Mouse (Mus musculus) large intestine, adult 2 months (tissue): ENCODE results near the gene Entpd7. TPM values are rescaled to one million over a fixed set of nuclear protein-coding genes. Genes with fewer than 3 reads are reported as not detected.

Source experiments
- DNase-seq: peaks from one replicate; pipeline ENCODE4 v3.0.0-alpha.2; 2012; ENCODE audit warnings: low read depth, low spot score
- WGBS: fragments of 180-500 bp; shearing (Covaris S2); methylation state at CpG from one replicate; pipeline ENCODE4 v1.1.7; 2018; 5-methylcytosine and 5-hydroxymethylcytosine counted together
- polyA plus RNA-seq: library from polyadenylated mRNA; depleted of rRNA; stranded (reverse); fragments of >200 nt; gene quantifications from 2 replicates; pipeline ENCODE4 v1.2.3, GENCODE M21; 2012; rRNA removed

Gene Entpd7
- polyA plus RNA-seq, 1 experiment: 9.6 TPM

GRCm38 (mm10) chr19:43761543-43762256 is 72.2 kb downstream of the Entpd7 start:
- no peak for DNase-seq

- 80% methylated on average over 2 of the region's 2 CpGs for WGBS
- DNase-seq: no peak
Observed at GRCm38 (mm10) chr19:43762410-43762809, 72.9 kb downstream of the Entpd7 start.

- 90% methylated on average over 5 of the region's 5 CpGs for WGBS
- DNase-seq: no peak
Observed at GRCm38 (mm10) chr19:43766451-43766850, 77.0 kb downstream of the Entpd7 start.

DNA sequence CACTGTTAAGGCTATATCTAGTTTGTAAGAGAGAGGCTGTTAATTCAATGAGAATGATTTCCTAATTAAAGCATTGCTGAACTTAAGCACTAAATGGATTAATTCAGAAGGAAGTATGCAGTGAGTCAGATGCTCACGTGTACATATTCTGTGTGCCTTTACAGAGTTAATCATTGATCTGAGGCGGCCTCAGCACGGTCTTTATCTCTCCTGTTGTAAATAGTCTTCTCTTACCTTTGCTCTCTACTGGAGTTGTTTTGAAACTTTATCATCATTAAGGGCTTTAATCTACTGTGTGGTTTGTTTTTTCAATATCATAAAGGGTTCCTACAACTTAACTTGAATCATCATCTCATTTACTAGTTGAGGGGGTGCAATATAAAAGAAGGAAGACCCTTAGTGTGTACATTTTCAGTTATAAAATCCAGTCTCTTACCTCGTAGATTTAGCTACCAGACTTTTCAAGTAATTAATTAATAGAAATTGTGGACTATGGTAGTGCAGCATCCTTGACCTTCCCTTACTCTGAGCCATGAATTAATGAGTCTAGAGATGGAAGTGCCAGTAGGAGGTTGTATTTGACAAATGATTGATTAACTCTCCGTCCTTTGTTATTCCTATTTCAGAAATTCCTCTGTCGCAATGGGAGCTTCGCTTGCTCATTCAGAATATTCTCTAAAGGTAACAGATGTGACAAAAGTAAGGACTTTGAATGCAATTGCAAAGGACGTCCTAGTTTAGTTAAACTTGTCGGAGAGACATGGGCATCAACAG is 78.3 kb downstream of the Entpd7 start:
- DNase-seq: no peak
- WGBS: 39% methylated on average over 9 of the region's 9 CpGs

GRCm38 (mm10) chr19:43769366-43769960 is 80.0 kb downstream of the Entpd7 start:
- DNase-seq: no peak
- 46% methylated on average over 5 of the region's 5 CpGs for WGBS

- WGBS: 33% methylated on average over 4 of the region's 4 CpGs
- DNase-seq: no peak
Observed at GRCm38 (mm10) chr19:43770584-43770983, 81.1 kb downstream of the Entpd7 start.

GRCm38 (mm10) chr19:43771499-43771969 is 82.1 kb downstream of the Entpd7 start:
- DNase-seq: no peak
- WGBS: 83% methylated on average over 5 of the region's 5 CpGs

- 81% methylated on average over 6 of the region's 6 CpGs for WGBS
- DNase-seq: no peak
Observed at GRCm38 (mm10) chr19:43772311-43772710, 82.8 kb downstream of the Entpd7 start.

GRCm38 (mm10) chr19:43775433-43775832 is 86.0 kb downstream of the Entpd7 start:
- DNase-seq: no peak
- 60% methylated on average over 10 of the region's 10 CpGs for WGBS

GRCm38 (mm10) chr19:43776561-43776960 is 87.1 kb downstream of the Entpd7 start:
- WGBS: 26% methylated on average over 4 of the region's 4 CpGs
- no peak for DNase-seq

DNA sequence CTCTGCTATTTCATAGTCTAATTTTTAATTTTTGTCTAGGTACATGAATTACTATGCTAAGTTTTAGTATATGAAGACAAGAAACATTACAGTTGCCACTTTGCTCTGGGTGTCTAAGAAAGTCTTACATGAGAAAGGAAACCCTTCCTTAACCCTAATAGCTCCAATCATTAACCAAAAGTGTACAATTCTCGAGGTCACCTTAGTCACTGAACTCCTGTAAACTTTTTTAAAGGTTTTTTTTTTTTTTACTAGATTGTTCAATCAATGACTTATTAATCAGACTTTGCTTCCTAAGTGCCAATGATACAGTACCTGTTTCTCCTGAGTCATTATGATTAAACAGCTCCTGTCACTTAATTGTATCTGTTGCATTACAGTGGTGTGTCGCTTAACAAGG is 87.8 kb downstream of the Entpd7 start:
- DNase-seq: no peak
- 44% methylated on average over 2 of the region's 2 CpGs for WGBS

- 51% methylated on average over 5 of the region's 5 CpGs for WGBS
- DNase-seq: no peak
Observed at GRCm38 (mm10) chr19:43780391-43780790, 90.9 kb downstream of the Entpd7 start.

DNA sequence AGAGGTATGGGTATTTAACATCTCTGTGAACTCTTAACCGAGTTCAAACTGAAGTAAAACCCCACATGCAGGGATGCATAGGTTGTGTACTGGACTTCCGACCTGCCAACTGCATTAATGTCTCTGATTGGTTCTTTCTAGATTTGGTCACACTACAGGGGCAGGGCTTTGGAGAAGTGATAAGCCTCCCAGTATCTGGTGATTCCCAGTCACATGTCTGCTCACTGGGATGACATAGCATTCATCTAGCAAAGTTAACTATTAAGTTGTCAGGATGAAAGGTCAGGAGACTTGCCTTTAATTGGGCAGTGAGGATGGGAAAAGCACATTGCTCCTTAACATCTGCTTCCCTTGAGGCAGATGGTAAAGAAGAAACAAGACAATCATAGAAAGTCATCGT is 92.5 kb downstream of the Entpd7 start, which contains the start of gene Abcc2:
TSS of gene Abcc2 (plus strand) at position 213 of the 400 bp plus-strand sequence.
- no peak for DNase-seq
- WGBS: 40% methylated on average over 3 of the region's 3 CpGs

Other genes with a start within 250 kb of the Entpd7 start
- 0.48 and 0.55 TPM in 2 replicates for gene Cnnm1, start 249.2 kb upstream of the Entpd7 start, polyA plus RNA-seq
- 53.4 and 74.3 TPM in 2 replicates for gene Got1, start 165.1 kb upstream of the Entpd7 start, polyA plus RNA-seq
- gene Nkx2-3, start 77.3 kb upstream of the Entpd7 start, polyA plus RNA-seq: 9.1 and 11.7 TPM in 2 replicates
- 66.6 and 94.4 TPM in 2 replicates for gene Slc25a28, start 14.8 kb upstream of the Entpd7 start, polyA plus RNA-seq
- 9.2 and 9.3 TPM in 2 replicates for gene Cutc, start 63.3 kb downstream of the Entpd7 start, polyA plus RNA-seq
- 13.0 and 15.8 TPM in 2 replicates for gene Cox15, start 63.3 kb downstream of the Entpd7 start, polyA plus RNA-seq
- gene Abcc2, start 92.5 kb downstream of the Entpd7 start, polyA plus RNA-seq: 6.2 and 50.4 TPM in 2 replicates